Mouse (Mus musculus) mammary gland, adult 2 months (tissue): Measurements from ENCODE around the gene Mmgt2. TPM values are rescaled to one million over a fixed set of nuclear protein-coding genes. Genes with fewer than 3 reads are reported as not detected.

Source experiments
- polyA plus RNA-seq: library from polyadenylated mRNA; depleted of rRNA; stranded (reverse); fragments of >200 nt; gene quantifications from 2 replicates; pipeline ENCODE4 v1.2.3, GENCODE M21; 2012; ENCODE audit warnings: low replicate concordance; rRNA removed

Mmgt2 gene
- polyA plus RNA-seq = 21.4 and 56.2 TPM in 2 replicates

GRCm38 (mm10) chr11:62648591-62649391 lies at the start of gene Mmgt2:
Mmgt2 (plus strand) TSS chr11:62648664.

DNA sequence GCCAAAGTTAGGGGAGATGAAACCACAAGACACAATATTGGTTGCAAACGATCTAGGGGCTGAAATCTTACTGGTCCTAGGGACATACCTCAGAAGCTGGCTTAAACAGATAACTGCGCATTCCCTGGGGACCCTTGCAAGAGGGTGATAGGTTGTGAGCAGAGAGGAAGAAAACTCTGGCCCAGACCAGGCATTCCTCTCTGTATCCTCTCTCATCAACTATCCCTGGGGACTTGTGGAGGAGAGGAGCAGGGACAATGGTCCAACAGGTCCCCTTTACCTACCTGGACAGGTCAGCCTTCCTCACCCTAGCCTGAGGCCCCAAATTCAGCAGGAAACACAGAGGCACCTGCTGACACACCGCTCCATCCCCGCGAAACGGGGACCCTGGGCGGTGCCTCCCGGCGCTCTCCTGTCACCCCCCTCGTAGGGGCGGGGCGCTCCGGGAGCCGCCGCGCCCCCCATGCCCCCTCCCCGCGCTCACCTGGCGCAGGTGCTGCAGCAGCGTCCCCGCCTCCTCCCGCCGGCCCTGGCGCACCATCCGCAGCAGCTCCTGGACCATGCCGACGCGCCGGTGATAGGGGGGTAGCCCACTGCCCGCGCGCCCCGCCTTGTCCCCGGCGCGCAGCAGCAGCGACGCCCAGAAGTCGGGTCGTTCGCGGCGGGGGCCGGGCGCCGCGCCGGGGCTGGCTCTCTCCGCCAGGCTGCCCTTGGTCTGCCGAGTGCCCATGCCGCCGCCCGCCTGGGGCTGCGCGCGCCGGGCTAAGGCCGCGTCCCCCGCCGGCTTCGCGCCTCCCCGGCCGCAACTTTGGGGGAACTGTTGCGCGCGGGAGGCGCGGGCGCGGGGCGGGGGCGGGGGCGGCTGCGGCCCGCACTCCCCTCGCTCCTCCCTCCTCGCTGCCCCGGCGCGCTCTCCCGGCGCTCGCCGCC lies 538 bp upstream of the Mmgt2 start, which contains the start of gene Lrrc75a:
TSS of gene Lrrc75a (minus strand) at position 863 of the 930 bp plus-strand sequence.

Other genes starting within 250 kb of the Mmgt2 start
- 6.9 and 9.8 TPM in 2 replicates for gene Pigl, start 190.2 kb upstream of the Mmgt2 start, polyA plus RNA-seq
- gene Ncor1, start 190.1 kb upstream of the Mmgt2 start, polyA plus RNA-seq = 88.6 and 130 TPM in 2 replicates
- 27.6 and 53.8 TPM in 2 replicates for gene Cenpv, start 109.4 kb upstream of the Mmgt2 start, polyA plus RNA-seq
- 1,421 and 1,433 TPM in 2 replicates for gene Ubb, start 97.5 kb upstream of the Mmgt2 start, polyA plus RNA-seq
- gene Trpv2, start 74.2 kb upstream of the Mmgt2 start, polyA plus RNA-seq = 17.4 and 25.7 TPM in 2 replicates
- gene Lrrc75a, start 141 bp upstream of the Mmgt2 start, polyA plus RNA-seq = 11.1 and 13.1 TPM in 2 replicates
- gene Zfp287, start 83.2 kb downstream of the Mmgt2 start, polyA plus RNA-seq = 1.7 and 2.3 TPM in 2 replicates
- not detected in 2 replicates for gene Gm10428, start 104.4 kb downstream of the Mmgt2 start, polyA plus RNA-seq
- 0.16 and 0.69 TPM in 2 replicates for gene Zfp286, start 140.8 kb downstream of the Mmgt2 start, polyA plus RNA-seq
- gene Trim16, start 171.6 kb downstream of the Mmgt2 start, polyA plus RNA-seq = 4.1 and 10.8 TPM in 2 replicates
- 0.43 and 1.3 TPM in 2 replicates for gene Fbxw10, start 198.4 kb downstream of the Mmgt2 start, polyA plus RNA-seq
- 6.1 and 13.3 TPM in 2 replicates for gene Tvp23b, start 230.8 kb downstream of the Mmgt2 start, polyA plus RNA-seq